Mouse (Mus musculus): ENCODE data around the gene Mxd1.

The Mxd1 gene

DNA sequence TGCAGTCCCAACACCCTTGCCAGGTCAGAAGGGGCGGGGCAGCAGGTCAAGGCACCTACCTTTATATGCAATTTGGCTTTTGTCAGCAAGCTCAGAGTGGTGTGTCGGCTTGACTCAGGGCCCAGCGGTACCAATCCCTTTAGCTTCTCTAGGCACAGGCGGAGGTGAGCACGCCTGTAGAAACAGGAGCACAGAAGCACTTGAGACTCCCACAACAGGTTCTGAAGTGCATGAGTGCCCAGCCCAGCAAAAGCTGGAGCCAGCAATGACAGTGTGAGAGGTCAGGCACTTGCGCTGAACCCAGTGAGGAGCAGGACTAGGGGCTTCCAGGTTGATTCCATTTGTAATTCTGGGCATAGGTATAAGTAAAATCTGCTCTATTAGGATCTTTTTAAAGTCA is 15.9 kb downstream of the Mxd1 start:
- no peak for DNase-seq (ENCODE audit: inconsistent age in 2 of 2, low spot score in 1 of 2)

DNA sequence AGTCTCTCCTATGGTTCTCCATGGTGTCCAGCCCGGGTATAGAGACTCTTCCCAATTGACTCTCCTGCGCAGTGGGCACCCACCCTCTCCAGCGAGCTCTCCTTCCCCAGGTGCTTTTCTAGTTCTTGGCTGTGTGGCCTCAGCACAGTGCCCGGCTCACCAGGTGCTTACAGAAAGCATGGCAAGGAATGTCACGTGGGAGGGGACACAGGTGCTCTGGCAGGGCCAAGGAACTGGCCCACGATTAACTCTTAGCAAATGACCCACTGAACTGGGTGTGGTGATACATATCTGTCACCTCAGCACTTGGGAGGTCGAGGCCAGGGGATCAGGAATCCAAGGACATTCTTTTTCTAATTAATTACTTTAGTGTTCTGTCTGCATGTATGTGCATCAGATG is 22.8 kb downstream of the Mxd1 start:
- DNase-seq (ENCODE audit: inconsistent age in 2 of 2, low spot score in 1 of 2) = no peak

GRCm38 (mm10) chr6:86645551-86645950 is 23.4 kb downstream of the Mxd1 start:
- DNase-seq (ENCODE audit: inconsistent age in 2 of 2, low spot score in 1 of 2) = peak in 1 of 2 experiments; percentile 54

GRCm38 (mm10) chr6:86644775-86645400 is 24.1 kb downstream of the Mxd1 start:
- no peak for DNase-seq (ENCODE audit: inconsistent age in 2 of 2, low spot score in 1 of 2)

GRCm38 (mm10) chr6:86641716-86642115 is 27.2 kb downstream of the Mxd1 start:
- DNase-seq (ENCODE audit: inconsistent age in 2 of 2, low spot score in 1 of 2) = peak in 1 of 2 experiments; percentile 47

- peak; percentile 33 to 81 for DNase-seq (ENCODE audit: inconsistent age in 2 of 2, low spot score in 1 of 2)
Measured at GRCm38 (mm10) chr6:86640776-86641175, 28.2 kb downstream of the Mxd1 start.

GRCm38 (mm10) chr6:86640161-86640560 is 28.8 kb downstream of the Mxd1 start:
- DNase-seq (ENCODE audit: inconsistent age in 2 of 2, low spot score in 1 of 2) = no peak

DNA sequence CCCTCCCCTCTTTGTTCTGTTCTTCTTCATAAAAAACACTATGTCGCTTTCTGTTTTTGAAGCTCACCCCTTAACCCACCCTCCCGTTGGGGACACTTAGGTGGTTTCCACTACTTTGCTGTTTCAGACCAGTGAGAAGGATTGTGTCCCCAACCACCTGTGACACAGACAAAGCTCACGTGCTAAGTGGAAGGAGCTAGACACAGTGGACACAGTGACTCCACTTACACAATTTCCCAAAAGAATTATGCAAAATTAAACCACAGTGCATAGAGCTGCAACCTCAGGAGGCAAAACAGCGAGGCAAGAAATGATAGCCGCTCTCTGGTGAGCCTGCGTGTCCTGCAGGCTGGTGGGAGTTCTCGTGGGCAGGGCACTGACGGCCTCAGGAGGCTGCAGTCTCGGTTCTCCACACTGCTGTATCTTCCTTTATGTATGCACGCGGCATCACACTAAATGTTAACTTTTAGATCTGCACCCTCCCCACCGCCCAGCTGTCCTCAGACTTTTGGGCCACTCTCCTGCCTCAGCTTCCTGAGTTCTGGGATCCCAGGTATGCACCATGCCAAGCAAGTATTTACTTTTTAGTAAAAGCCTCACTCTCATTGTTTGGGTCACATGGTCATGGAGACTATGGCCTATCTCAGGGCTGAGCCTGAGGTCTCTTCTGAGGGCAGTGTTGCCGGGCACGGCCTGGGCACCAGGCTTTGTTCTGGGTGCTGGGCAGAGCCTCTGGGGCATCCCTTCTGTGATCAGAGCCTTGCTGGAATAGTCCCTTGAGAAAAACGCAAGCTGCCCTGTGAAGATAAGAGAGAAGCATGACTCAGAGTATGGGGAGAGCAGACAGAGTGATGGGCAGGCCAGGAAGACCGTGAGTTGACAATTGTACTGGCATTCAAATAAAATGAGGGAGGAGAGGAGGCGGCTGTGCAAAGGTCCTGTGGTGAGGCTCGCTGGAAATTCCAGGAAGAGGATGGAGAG is 29.5 kb downstream of the Mxd1 start:
- peak in 1 of 2 experiments; percentile 59 for DNase-seq (ENCODE audit: inconsistent age in 2 of 2, low spot score in 1 of 2)

DNA sequence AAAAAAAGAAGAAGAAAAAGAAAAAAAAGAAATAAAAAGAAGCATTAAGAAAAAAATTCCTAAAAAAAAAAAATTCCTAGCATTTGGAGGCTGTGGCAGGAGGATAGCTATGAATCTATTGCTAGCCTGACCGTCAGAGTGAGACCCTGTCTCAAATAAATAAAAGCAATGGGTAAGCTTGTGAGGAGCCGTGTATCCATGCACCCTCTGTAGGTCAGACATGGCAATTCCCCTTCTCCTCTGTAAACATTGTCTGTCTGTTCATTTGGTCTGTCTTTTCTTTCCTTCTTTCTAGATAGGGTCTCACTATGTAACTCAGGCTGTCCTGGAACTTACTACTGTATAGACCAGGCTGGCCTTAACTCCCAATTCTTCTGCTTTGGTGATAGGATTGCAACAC is 30.5 kb downstream of the Mxd1 start:
- DNase-seq (ENCODE audit: inconsistent age in 2 of 2, low spot score in 1 of 2) = no peak

DNA sequence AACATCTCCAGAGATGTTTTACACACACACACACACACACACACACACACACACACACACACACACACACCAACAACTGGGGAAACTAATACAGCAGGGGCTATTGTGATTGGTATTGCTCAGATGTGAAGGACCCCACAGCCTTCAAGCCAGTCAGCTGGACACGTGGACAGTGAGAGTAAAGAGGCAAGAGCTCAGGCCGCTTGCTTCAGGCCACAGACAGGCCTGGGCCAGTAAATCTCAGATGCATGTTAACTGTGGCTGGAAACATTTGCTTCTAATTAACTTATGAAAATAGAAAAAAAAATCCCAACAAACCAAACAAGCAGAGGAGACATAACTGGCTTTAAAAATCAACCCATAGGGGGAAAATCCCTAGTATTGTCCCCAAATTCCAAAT is 31.1 kb downstream of the Mxd1 start:
- no peak for DNase-seq (ENCODE audit: inconsistent age in 2 of 2, low spot score in 1 of 2)

GRCm38 (mm10) chr6:86637171-86637835 is 31.7 kb downstream of the Mxd1 start:
- no peak for DNase-seq (ENCODE audit: inconsistent age in 2 of 2, low spot score in 1 of 2)

- DNase-seq (ENCODE audit: inconsistent age in 2 of 2, low spot score in 1 of 2) = peak; percentile 29 to 84
Measured at GRCm38 (mm10) chr6:86636495-86636894, 32.5 kb downstream of the Mxd1 start.

GRCm38 (mm10) chr6:86630141-86630540 is 38.8 kb downstream of the Mxd1 start:
- DNase-seq (ENCODE audit: inconsistent age in 2 of 2, low spot score in 1 of 2) = no peak

GRCm38 (mm10) chr6:86627946-86628345 is 41.0 kb downstream of the Mxd1 start, which contains the start of gene Asprv1:
Gene Asprv1 (plus strand): TSS chr6:86628164.
- DNase-seq (ENCODE audit: inconsistent age in 2 of 2, low spot score in 1 of 2) = no peak

DNA sequence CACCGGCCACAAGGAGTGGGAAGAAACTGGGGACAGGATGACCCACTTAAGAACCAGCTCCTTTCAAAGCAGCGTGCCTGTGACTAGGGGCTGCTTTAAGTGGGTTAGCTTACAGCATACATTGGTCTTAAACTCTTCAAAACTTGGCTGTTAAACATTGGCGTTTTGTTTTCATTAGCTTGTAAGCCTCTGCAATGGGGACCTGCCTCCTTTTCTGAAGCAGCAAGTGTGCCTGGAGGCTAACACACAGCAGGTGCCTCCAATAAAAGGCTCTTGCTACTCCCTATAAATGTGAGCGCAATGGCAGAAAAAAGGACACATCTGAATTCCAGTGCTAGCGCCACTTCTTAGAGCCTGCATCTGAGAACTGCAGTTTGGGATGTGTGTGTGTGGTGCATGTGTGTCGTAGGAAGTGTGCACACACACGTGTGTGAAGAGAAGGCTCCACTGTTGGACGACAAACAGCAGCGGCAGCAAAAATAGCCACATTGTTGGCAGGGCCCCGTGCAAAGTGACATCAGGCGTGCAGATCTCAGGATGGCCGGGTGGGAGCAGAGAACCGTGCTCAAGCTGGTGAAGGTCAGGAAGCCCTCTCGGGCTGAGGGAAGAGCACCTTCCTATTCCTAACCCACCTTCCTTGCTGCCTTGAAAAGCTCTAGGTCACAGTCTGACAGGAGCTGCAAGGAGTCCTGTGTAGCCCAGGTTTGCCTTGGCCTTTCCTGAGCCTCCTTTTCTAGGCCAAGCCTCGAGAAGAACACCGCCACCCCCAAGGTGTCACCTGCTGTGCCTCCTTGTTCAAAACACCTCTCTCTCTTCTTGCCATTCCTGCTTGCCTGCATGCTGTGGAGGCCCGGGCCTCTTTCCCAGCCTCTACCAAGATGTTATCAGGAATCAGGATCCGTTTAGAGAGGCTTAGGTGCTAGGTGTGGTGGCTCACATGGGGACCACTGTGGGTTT is 44.6 kb downstream of the Mxd1 start:
- no peak for DNase-seq (ENCODE audit: inconsistent age in 2 of 2, low spot score in 1 of 2)

- no peak for DNase-seq (ENCODE audit: inconsistent age in 2 of 2, low spot score in 1 of 2)
Measured at GRCm38 (mm10) chr6:86623201-86623600, 45.8 kb downstream of the Mxd1 start.

GRCm38 (mm10) chr6:86615301-86615700 is 53.7 kb downstream of the Mxd1 start:
- DNase-seq (ENCODE audit: inconsistent age in 2 of 2, low spot score in 1 of 2) = no peak

GRCm38 (mm10) chr6:86610714-86611113 is 58.2 kb downstream of the Mxd1 start:
- DNase-seq (ENCODE audit: inconsistent age in 2 of 2, low spot score in 1 of 2) = peak in 1 of 2 experiments; percentile 44

DNA sequence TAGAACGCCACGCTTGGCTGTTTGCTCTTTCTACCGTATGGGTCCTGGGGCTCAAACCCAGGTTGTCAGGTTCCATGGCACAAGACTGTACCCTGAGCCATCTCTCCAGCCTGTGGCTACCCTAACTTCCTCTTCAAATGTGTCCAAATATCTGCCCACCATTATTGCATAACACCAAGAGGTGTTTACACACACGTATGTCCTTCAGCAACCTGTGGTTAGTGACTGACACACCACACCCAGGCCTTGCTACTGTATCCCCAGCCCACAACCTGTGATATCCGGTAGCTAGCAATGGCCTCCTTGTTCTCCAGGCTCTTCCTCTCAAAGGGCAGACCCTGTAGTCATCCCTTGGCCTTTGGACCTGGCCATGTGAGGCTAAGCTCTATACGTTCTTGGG is 59.7 kb downstream of the Mxd1 start:
- DNase-seq (ENCODE audit: inconsistent age in 2 of 2, low spot score in 1 of 2) = no peak

DNA sequence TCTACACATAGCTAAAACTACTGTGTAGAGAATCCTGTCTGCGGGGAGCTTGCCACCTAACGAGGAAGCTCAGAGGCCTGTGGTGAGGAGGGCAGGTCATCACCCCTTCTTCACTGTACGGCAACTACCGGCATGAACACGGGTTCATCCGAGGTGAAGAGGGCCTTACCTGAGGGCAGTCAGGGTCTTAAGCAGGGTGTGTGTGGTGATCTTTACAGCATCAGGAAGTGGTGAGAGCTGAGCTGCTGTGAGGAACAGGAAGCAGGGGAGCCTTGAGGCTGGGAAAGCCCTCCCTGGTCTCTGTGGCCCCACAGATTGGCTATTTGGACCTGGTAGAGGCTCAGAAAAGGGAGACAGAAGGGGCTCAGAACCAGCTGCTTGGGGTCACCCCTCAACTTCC is 61.5 kb downstream of the Mxd1 start:
- no peak for DNase-seq (ENCODE audit: inconsistent age in 2 of 2, low spot score in 1 of 2)
